Mouse (Mus musculus): Measurements from ENCODE around the gene Oaf.

GRCm38 (mm10) chr9:43233044-43233443 is 6.7 kb downstream of the Oaf start:
- TF ChIP-seq CTCF (conservative IDR thresholded peaks at IDR 0.05; ENCODE audit: low read length) (no peak), POU5F1 (IDR thresholded peaks at IDR 0.05; ENCODE audit: borderline replicate concordance, low read length) (no peak), NANOG (IDR thresholded peaks at IDR 0.05; ENCODE audit: borderline replicate concordance, low read length) (no peak)

All from E14TG2a.4 (cell line).